Mouse (Mus musculus): ENCODE results near the gene Gm8068. TPM values are rescaled to one million over a fixed set of nuclear protein-coding genes. Genes with fewer than 3 reads are reported as not detected.
"Not testable (repeated sequence)": the region's sequence is repeated elsewhere in the genome, so short reads cannot be mapped to it uniquely, and the experiment has no call there.

Gm8068 gene
- not detected in 2 replicates for polyA plus RNA-seq (2015; fragmentation: Nextera tagmentation; extraction: Ambion mirVana)

- not testable (repeated sequence) for ATAC-seq (ENCODE audit: insufficient read depth); H3K4me2 ChIP-seq; H3K9me3 ChIP-seq (replicated peaks); H3K36me3 ChIP-seq (replicated peaks); H3K9ac ChIP-seq; H3K27me3 ChIP-seq; H3K4me3 ChIP-seq (replicated peaks); H3K4me1 ChIP-seq (replicated peaks); H3K27ac ChIP-seq (replicated peaks)
- WGBS (ENCODE audit: insufficient replicate concordance): no CpG with 5 or more reads among the region's 3 CpGs
Measured at GRCm38 (mm10) chr14:41701785-41702184, at the start of gene Gm8068. TSS of gene Gm8068 (minus strand) at chr14:41701885.

- not testable (repeated sequence) for H3K9me3 ChIP-seq (replicated peaks); H3K4me2 ChIP-seq; H3K27me3 ChIP-seq; H3K4me1 ChIP-seq (replicated peaks); H3K36me3 ChIP-seq (replicated peaks); H3K27ac ChIP-seq (replicated peaks); H3K4me3 ChIP-seq (replicated peaks); H3K9ac ChIP-seq; ATAC-seq (ENCODE audit: insufficient read depth)
- 67% methylated on average over 1 of the region's 1 CpGs for WGBS (ENCODE audit: insufficient replicate concordance)
Measured at GRCm38 (mm10) chr14:41750514-41750913, 48.8 kb upstream of the Gm8068 start, which contains the start of gene Gm7929. TSS of gene Gm7929 (minus strand) at chr14:41750614.

GRCm38 (mm10) chr14:41723437-41723836, 21.8 kb upstream of the Gm8068 start:
- H3K9me3 ChIP-seq (replicated peaks); H3K9ac ChIP-seq; H3K27me3 ChIP-seq; H3K36me3 ChIP-seq (replicated peaks); H3K4me3 ChIP-seq (replicated peaks); H3K4me1 ChIP-seq (replicated peaks); ATAC-seq (ENCODE audit: insufficient read depth); H3K27ac ChIP-seq (replicated peaks); H3K4me2 ChIP-seq: not testable (repeated sequence)
- 60% methylated on average over 17 of the region's 17 CpGs for WGBS (ENCODE audit: insufficient replicate concordance)

- not testable (repeated sequence) for ATAC-seq (ENCODE audit: insufficient read depth); H3K27ac ChIP-seq (replicated peaks); H3K27me3 ChIP-seq; H3K4me1 ChIP-seq (replicated peaks); H3K4me2 ChIP-seq; H3K9me3 ChIP-seq (replicated peaks); H3K36me3 ChIP-seq (replicated peaks); H3K9ac ChIP-seq; H3K4me3 ChIP-seq (replicated peaks)
- 63% methylated on average over 1 of the region's 1 CpGs for WGBS (ENCODE audit: insufficient replicate concordance)
Measured at GRCm38 (mm10) chr14:41717180-41717579, 15.5 kb upstream of the Gm8068 start.

- 54% methylated on average over 2 of the region's 2 CpGs for WGBS (ENCODE audit: insufficient replicate concordance)
- not testable (repeated sequence) for H3K9ac ChIP-seq
Measured at GRCm38 (mm10) chr14:41648176-41648575, 53.5 kb downstream of the Gm8068 start.

More at GRCm38 (mm10) chr14:41648176-41648575, 53.5 kb downstream of the Gm8068 start:
- H3K27ac ChIP-seq (replicated peaks); H3K27me3 ChIP-seq; H3K4me2 ChIP-seq; H3K4me1 ChIP-seq (replicated peaks); ATAC-seq (ENCODE audit: insufficient read depth); H3K9me3 ChIP-seq (replicated peaks); H3K4me3 ChIP-seq (replicated peaks); H3K36me3 ChIP-seq (replicated peaks): not testable (repeated sequence)

Other genes starting within 250 kb of the Gm8068 start
- gene Gm7954, start 248.4 kb downstream of the Gm8068 start, polyA plus RNA-seq (2015; fragmentation: Nextera tagmentation; extraction: Ambion mirVana): not detected in 2 replicates
- not detected in 2 replicates for gene Gm3486, start 212.4 kb downstream of the Gm8068 start, polyA plus RNA-seq (2015; fragmentation: Nextera tagmentation; extraction: Ambion mirVana)
- not detected in 2 replicates for gene Gm7970, start 146.3 kb downstream of the Gm8068 start, polyA plus RNA-seq (2015; fragmentation: Nextera tagmentation; extraction: Ambion mirVana)
- not detected in 2 replicates for gene 1700049E17Rik2, start 128.7 kb downstream of the Gm8068 start, polyA plus RNA-seq (2015; fragmentation: Nextera tagmentation; extraction: Ambion mirVana)
- gene Gm3072, start 77.3 kb downstream of the Gm8068 start, polyA plus RNA-seq (2015; fragmentation: Nextera tagmentation; extraction: Ambion mirVana): not detected in 2 replicates
- gene Gm3676, start 55.4 kb downstream of the Gm8068 start, polyA plus RNA-seq (2015; fragmentation: Nextera tagmentation; extraction: Ambion mirVana): not detected in 2 replicates
- gene Gm7929, start 48.7 kb upstream of the Gm8068 start, polyA plus RNA-seq (2015; fragmentation: Nextera tagmentation; extraction: Ambion mirVana): not detected in 2 replicates
- not detected in 2 replicates for gene Gm47189, start 70.6 kb upstream of the Gm8068 start, polyA plus RNA-seq (2015; fragmentation: Nextera tagmentation; extraction: Ambion mirVana)
- gene Gm7980, start 205.4 kb upstream of the Gm8068 start, polyA plus RNA-seq (2015; fragmentation: Nextera tagmentation; extraction: Ambion mirVana): not detected in 2 replicates
- gene 1700049E17Rik1, start 223.1 kb upstream of the Gm8068 start, polyA plus RNA-seq (2015; fragmentation: Nextera tagmentation; extraction: Ambion mirVana): not detected in 2 replicates
- gene 1700024B05Rik, start 242.1 kb upstream of the Gm8068 start, polyA plus RNA-seq (2015; fragmentation: Nextera tagmentation; extraction: Ambion mirVana): not detected in 2 replicates

Measured in liver, embryonic 15.5 days (tissue).